Mouse (Mus musculus): ENCODE results near the gene Gm3233.

DNA sequence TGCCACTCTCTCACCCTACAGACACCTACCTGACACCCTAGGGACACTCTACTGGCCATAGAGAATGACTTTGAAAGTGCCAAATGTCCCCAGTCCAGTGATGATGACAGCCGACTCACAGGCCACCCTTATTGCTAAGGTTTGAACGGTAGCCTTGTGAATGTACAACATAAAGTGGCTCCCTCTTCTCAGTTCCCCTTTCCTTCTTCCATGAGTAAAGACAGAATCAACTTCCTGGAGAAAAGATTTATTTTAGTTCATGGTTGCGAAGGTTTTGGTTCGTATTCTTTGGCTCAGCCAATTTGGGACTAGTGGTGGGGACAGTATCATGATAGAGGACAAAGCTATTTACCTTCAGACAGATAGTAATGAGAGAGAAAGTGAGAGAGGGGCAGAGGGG lies 20.6 kb downstream of the Gm3233 start:
- TF ChIP-seq CTCF (IDR thresholded peaks at IDR 0.05; ENCODE audit: borderline replicate concordance, insufficient read depth, low read depth, low read length) (no peak), POLR2A (IDR thresholded peaks at IDR 0.05; ENCODE audit: borderline replicate concordance, insufficient read depth, low read length) (no peak)

Data from cerebellum, adult 2 months (tissue).